Mouse (Mus musculus) MEL (cell line): Measurements from ENCODE around the gene Cnot6l. TPM values are rescaled to one million over a fixed set of nuclear protein-coding genes. Genes with fewer than 3 reads are reported as not detected.

ENCODE experiments used
- DNase-seq: peaks from one replicate; pipeline ENCODE4 v3.0.0; 2011; ENCODE audit warnings: low read depth, low spot score
- H3K27ac ChIP-seq: 2 replicates; pipeline ENCODE4 v1.5.1; 2012; ENCODE audit warnings: low read depth, mild to moderate bottlenecking, control low read depth, low read length, moderate library complexity; ENCODE audit not compliant: control insufficient read depth
- H3K27me3 ChIP-seq, 2 experiments: fragments of 150-350 bp in 1 of 2; sonication (generic) in 1 of 2; 2 replicates each; pipeline ENCODE4 v1.6.1; 2012; ENCODE audit warnings: low read length in 2 of 2, mild to moderate bottlenecking in 2 of 2, improper control_type of control experiment in 1 of 2, moderate library complexity in 1 of 2; ENCODE audit not compliant: insufficient read depth in 2 of 2, control insufficient read depth in 1 of 2
- H3K36me3 ChIP-seq, 2 experiments: 2 replicates each; pipeline ENCODE4 v1.6.1; 2012 to 2014; ENCODE audit warnings: low read length in 2 of 2, improper control_type of control experiment in 1 of 2, inconsistent platforms in 1 of 2, mild to moderate bottlenecking in 1 of 2; ENCODE audit not compliant: insufficient read depth in 2 of 2, control insufficient read depth in 1 of 2
- H3K4me1 ChIP-seq, 2 experiments: fragments of 150-350 bp in 1 of 2; sonication (generic) in 1 of 2; 2 replicates each; pipeline ENCODE4 v1.6.1; 2012; ENCODE audit warnings: low read length in 2 of 2, improper control_type of control experiment in 1 of 2, mild to moderate bottlenecking in 1 of 2; ENCODE audit not compliant: insufficient read depth in 2 of 2, control insufficient read depth in 1 of 2
- H3K4me3 ChIP-seq, 2 experiments: fragments of 150-350 bp in 1 of 2; sonication (generic) in 1 of 2; 2 replicates each; pipeline ENCODE4 v1.5.1; 2012; ENCODE audit warnings: low read depth in 2 of 2, low read length in 2 of 2, mild to moderate bottlenecking in 2 of 2, moderate library complexity in 2 of 2, control low read depth in 1 of 2, improper control_type of control experiment in 1 of 2; ENCODE audit not compliant: control insufficient read depth in 1 of 2, insufficient read depth in 1 of 2
- H3K79me2 ChIP-seq: 2 replicates; pipeline ENCODE4 v1.6.1; 2012; ENCODE audit warnings: mild to moderate bottlenecking, low read length, moderate library complexity; ENCODE audit not compliant: control insufficient read depth, poor library complexity, insufficient read depth
- H3K9ac ChIP-seq: 2 replicates; pipeline ENCODE4 v1.6.1; 2012; ENCODE audit warnings: low read depth, mild to moderate bottlenecking, control low read depth, low read length, moderate library complexity; ENCODE audit not compliant: control insufficient read depth, poor library complexity, severe bottlenecking
- H3K9me3 ChIP-seq: fragments of 150-350 bp; sonication (generic); replicated peaks from 2 replicates; pipeline ENCODE4 v1.6.1; 2012; ENCODE audit warnings: mild to moderate bottlenecking, low read length, improper control_type of control experiment, moderate library complexity; ENCODE audit not compliant: insufficient read depth
- BHLHE40 ChIP-seq: IDR thresholded peaks from 2 replicates; pipeline ENCODE4 v1.6.1; 2012; ENCODE audit warnings: low read depth, mild to moderate bottlenecking, inconsistent platforms, low read length, improper control_type of control experiment, borderline replicate concordance
- E2F4 ChIP-seq: IDR thresholded peaks from 2 replicates; pipeline ENCODE4 v1.6.1; 2011; ENCODE audit warnings: low read depth, low read length, improper control_type of control experiment, borderline replicate concordance
- EP300 ChIP-seq, 2 experiments: IDR thresholded peaks; 2 replicates each; pipeline ENCODE4 v1.6.1; 2011; ENCODE audit warnings: improper control_type of control experiment in 2 of 2, low read length in 2 of 2, low read depth in 1 of 2, mild to moderate bottlenecking in 1 of 2
- HCFC1 ChIP-seq: IDR thresholded peaks from 2 replicates; pipeline ENCODE4 v1.6.1; 2012; ENCODE audit warnings: low read depth, mild to moderate bottlenecking, inconsistent platforms, low read length, improper control_type of control experiment, moderate library complexity
- MEF2A ChIP-seq: IDR thresholded peaks from 2 replicates; pipeline ENCODE4 v1.6.1; 2014; ENCODE audit warnings: low read depth, mild to moderate bottlenecking, inconsistent platforms, low read length, improper control_type of control experiment; ENCODE audit not compliant: poor library complexity, insufficient replicate concordance, severe bottlenecking; ENCODE audit errors: extremely low read depth
- POLR2AphosphoS5 ChIP-seq: IDR thresholded peaks from 2 replicates; pipeline ENCODE4 v1.6.1; 2012; ENCODE audit warnings: low read depth, borderline replicate concordance, mild to moderate bottlenecking, inconsistent platforms, low read length, moderate library complexity, mixed read lengths
- TBP ChIP-seq: IDR thresholded peaks from 2 replicates; pipeline ENCODE4 v1.8.0; 2011; ENCODE audit warnings: low read depth, low read length, improper control_type of control experiment
- USF2 ChIP-seq, 2 experiments: IDR thresholded peaks; 2 replicates each; pipeline ENCODE4 v1.6.1; 2011 to 2012; ENCODE audit warnings: improper control_type of control experiment in 2 of 2, low read length in 2 of 2, borderline replicate concordance in 1 of 2, inconsistent platforms in 1 of 2, low read depth in 1 of 2, mild to moderate bottlenecking in 1 of 2; ENCODE audit not compliant: insufficient read depth in 1 of 2
- ZC3H11A ChIP-seq: IDR thresholded peaks from 2 replicates; pipeline ENCODE4 v1.6.1; 2012; ENCODE audit warnings: low read depth, mild to moderate bottlenecking, inconsistent platforms, low read length, improper control_type of control experiment
- polyA plus RNA-seq, 2 experiments: library from polyadenylated mRNA; stranded (reverse) in 1 of 2; unstranded in 1 of 2; fragments of >175 nt in 1 of 2; fragments of >200 nt in 1 of 2; gene quantifications; 2 replicates each; pipeline versions ENCODE4 v1.2.1 to v1.2.4; 2012; ENCODE audit warnings: low replicate concordance in 2 of 2, low read depth in 1 of 2; ENCODE audit not compliant: insufficient read length in 2 of 2, insufficient read depth in 1 of 2, missing spikeins in 1 of 2
- total RNA-seq: library from RNA; depleted of rRNA; stranded (reverse); fragments of 300-350 nt; gene quantifications from 2 replicates; pipeline ENCODE4 v1.2.3, GENCODE M21; 2012; rRNA removed

Gene Cnot6l
- total and polyA plus RNA-seq, 3 experiments, result 10.2 to 21.2 TPM; not detected in 1

GRCm38 (mm10) chr5:96034101-96034500 lies 129.9 kb downstream of the Cnot6l start:
- no peak for DNase-seq
- Histone ChIP-seq H3K36me3 (no peaks in the 10 kb centered on the region), H3K4me1 (no peaks in the 10 kb centered on the region), H3K27ac (no peak overlapping the region), H3K27me3 (no peaks in the 10 kb centered on the region), H3K9me3 (no peaks in the 10 kb centered on the region), H3K79me2 (no peaks in the 10 kb centered on the region), H3K4me3 (no peak overlapping the region), H3K9ac (no peak overlapping the region)
- TF ChIP-seq HCFC1, result no peak
- TF ChIP-seq EP300 (IDR thresholded peaks at IDR 0.05; ENCODE audit: low read depth in 1 of 2, low read length in 2 of 2), result no peak
- TF ChIP-seq MEF2A, result no peak
- no peak for TF ChIP-seq ZC3H11A
- TF ChIP-seq E2F4, result no peak
- TF ChIP-seq POLR2AphosphoS5, result no peak
- no peak for TF ChIP-seq TBP
- TF ChIP-seq USF2 (IDR thresholded peaks at IDR 0.05; ENCODE audit: borderline replicate concordance in 1 of 2, insufficient read depth in 1 of 2, low read depth in 1 of 2, low read length in 2 of 2), result no peak
- TF ChIP-seq BHLHE40, result no peak

GRCm38 (mm10) chr5:96029821-96030220 lies 134.2 kb downstream of the Cnot6l start:
- Histone ChIP-seq H3K79me2 (no peaks in the 10 kb centered on the region), H3K36me3 (no peaks in the 10 kb centered on the region), H3K9me3 (no peaks in the 10 kb centered on the region), H3K4me1 (no peaks in the 10 kb centered on the region), H3K27ac (no peak overlapping the region), H3K4me3 (no peak overlapping the region), H3K9ac (no peak overlapping the region), H3K27me3 (no peaks in the 10 kb centered on the region)
- TF ChIP-seq ZC3H11A (no peak), HCFC1 (no peak)
- DNase-seq, result no peak

Other genes with a start within 250 kb of the Cnot6l start
- not detected in 2 replicates for gene Cxcl13, start 207.2 kb downstream of the Cnot6l start, total RNA-seq
- gene Cxcl13, start 207.2 kb downstream of the Cnot6l start, polyA plus RNA-seq, result not detected
- gene Mrpl1, start 45.3 kb upstream of the Cnot6l start, total RNA-seq, result 26.2 and 27.0 TPM in 2 replicates
- 10 to 100 TPM in 1 of 2 experiments, not detected in 1; 22.0 TPM for gene Mrpl1, start 45.3 kb upstream of the Cnot6l start, polyA plus RNA-seq
- not detected in 2 replicates for gene Fras1, start 209.8 kb upstream of the Cnot6l start, total RNA-seq
- gene Fras1, start 209.8 kb upstream of the Cnot6l start, polyA plus RNA-seq, result not detected